Mouse (Mus musculus) liver, adult 2 months (tissue): ENCODE data around the gene Necab3.

Source experiments
- CTCF ChIP-seq: fragments of 200-500 bp; IDR thresholded peaks from 2 replicates; pipeline ENCODE4 v1.5.1; 2011; ENCODE audit warnings: low read depth, low read length, control low read depth
- POLR2A ChIP-seq: fragments of 200-500 bp; IDR thresholded peaks from 2 replicates; pipeline ENCODE4 v1.6.1; 2011; ENCODE audit warnings: low read length, control low read depth; ENCODE audit not compliant: insufficient read depth; ENCODE audit errors: extremely low read depth

DNA sequence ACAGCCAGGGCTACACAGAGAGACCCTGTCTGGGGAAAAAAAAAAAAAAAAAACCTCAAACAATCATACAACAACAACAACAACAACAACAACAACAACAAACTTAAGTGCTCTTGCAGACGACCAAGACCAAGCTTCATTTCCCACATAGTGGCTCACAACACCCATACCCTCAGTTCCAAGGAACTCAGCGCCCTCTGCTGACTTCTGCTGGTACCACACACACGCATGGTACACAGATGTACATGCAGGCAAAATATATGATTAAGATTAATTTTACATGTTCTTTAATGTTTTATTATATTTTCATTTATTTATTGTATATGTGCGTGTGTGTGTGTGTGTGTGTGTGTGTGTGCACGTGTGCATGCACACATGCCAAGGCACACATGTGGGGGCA lies 27.7 kb upstream of the Necab3 start:
- TF ChIP-seq CTCF (peak; percentile 60; the same call in 1 of the 2 replicates), POLR2A (no peak)
